Mouse (Mus musculus): ENCODE measurements around the gene Ttc3.

Gene Ttc3

DNA sequence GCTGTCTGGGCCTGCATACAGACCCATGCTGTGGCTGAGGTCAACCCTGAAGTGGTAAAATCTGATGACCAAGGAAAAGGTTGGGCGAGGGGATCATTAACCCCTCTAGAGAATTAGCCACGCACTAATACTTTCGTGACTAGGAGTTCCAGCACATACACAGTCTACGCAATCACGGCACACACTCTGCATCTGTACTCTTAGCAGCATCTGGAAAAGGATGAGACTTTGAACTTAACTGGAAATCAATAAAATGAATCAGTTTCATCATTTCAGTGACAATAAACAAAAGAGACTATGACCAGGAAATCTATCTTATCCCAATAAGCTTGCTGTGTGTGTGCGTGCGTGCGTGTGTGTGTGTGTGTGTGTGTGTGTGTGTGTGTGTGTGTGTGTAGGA, 138.4 kb downstream of the Ttc3 start:
- no peak for TF ChIP-seq GATA4 (IDR thresholded peaks at IDR 0.05; ENCODE audit: insufficient replicate concordance, low read length)

DNA sequence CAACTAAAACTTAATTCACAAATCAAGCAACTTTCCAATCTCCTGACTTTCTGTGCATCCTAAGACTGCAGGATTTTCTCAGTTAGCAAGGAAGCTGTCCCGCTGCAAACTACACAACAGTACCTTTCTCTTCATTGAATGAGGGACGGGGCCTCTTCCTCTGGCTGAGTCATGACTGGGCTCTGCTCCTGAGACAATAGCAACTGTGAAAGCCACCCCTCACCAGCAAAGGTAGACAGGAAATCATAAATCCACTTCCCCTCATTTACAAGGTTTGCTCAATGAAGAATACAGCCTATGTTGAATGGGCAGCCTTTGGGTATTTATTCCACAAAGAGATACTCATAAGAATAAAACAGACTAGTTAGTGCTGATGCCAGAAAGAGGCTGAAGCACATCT, 139.6 kb downstream of the Ttc3 start:
- TF ChIP-seq GATA4 (IDR thresholded peaks at IDR 0.05; ENCODE audit: insufficient replicate concordance, low read length), result no peak

GRCm38 (mm10) chr16:94517606-94518005, 147.2 kb downstream of the Ttc3 start:
- no peak for TF ChIP-seq GATA4 (IDR thresholded peaks at IDR 0.05; ENCODE audit: insufficient replicate concordance, low read length)
